Mouse (Mus musculus): ENCODE data around the gene Actr1b. TPM values are rescaled to one million over a fixed set of nuclear protein-coding genes. Genes with fewer than 3 reads are reported as not detected.
A peak's percentile ranks its signal among the peaks of the same experiment; 100 is the strongest.

Actr1b gene
- 135 and 147 TPM in 2 replicates for polyA plus RNA-seq (2016; fragmentation: Nextera tagmentation; extraction: Ambion mirVana)

GRCm38 (mm10) chr1:36714311-36714710 is at the start of gene Actr1b:
TSS of gene Actr1b (minus strand) at chr1:36714422.
- Histone ChIP-seq H3K4me1 (replicated peaks) (peaks cover 3% of the 10 kb centered on the region; the same call in 1 of the 2 replicates), H3K4me3 (no peak within 1 kb of the TSS), H3K27ac (no peak within 1 kb of the TSS), H3K9me3 (0 out of 2 replicates have a peak, but pooled peaks cover 3% of the 10 kb centered on the region), H3K36me3 (no peaks in the 10 kb centered on the region), H3K27me3 (ENCODE audit: insufficient read depth, poor library complexity, severe bottlenecking) (no peaks in the 10 kb centered on the region)
- DNase-seq (ENCODE audit: low spot score) = no peak
- 78% methylated on average over 5 of the region's 5 CpGs for WGBS

GRCm38 (mm10) chr1:36761568-36761967 is 47.3 kb upstream of the Actr1b start, which contains the start of gene Zap70:
TSS of gene Zap70 (plus strand) at chr1:36761798.
- H3K9me3 ChIP-seq = no peaks in the 10 kb centered on the region
- no peak for DNase-seq (ENCODE audit: low spot score)
- H3K4me3 ChIP-seq = no peak within 1 kb of the TSS
- H3K36me3 ChIP-seq = no peaks in the 10 kb centered on the region
- 82% methylated on average over 11 of the region's 11 CpGs for WGBS
- H3K27ac ChIP-seq = no peak within 1 kb of the TSS
- no peaks in the 10 kb centered on the region for H3K27me3 ChIP-seq (ENCODE audit: insufficient read depth, poor library complexity, severe bottlenecking)
- H3K4me1 ChIP-seq (replicated peaks) = 0 out of 2 replicates have a peak, but pooled peaks cover 2% of the 10 kb centered on the region

- WGBS = 86% methylated on average over 8 of the region's 8 CpGs
- Histone ChIP-seq H3K36me3 (no peaks in the 10 kb centered on the region), H3K9me3 (no peaks in the 10 kb centered on the region), H3K4me3 (no peak overlapping the region), H3K4me1 (replicated peaks) (no peaks in the 10 kb centered on the region), H3K27ac (no peak overlapping the region), H3K27me3 (ENCODE audit: insufficient read depth, poor library complexity, severe bottlenecking) (no peaks in the 10 kb centered on the region)
- DNase-seq (ENCODE audit: low spot score) = no peak
Observed at GRCm38 (mm10) chr1:36761061-36761460, 46.8 kb upstream of the Actr1b start.

- 84% methylated on average over 9 of the region's 9 CpGs for WGBS
- H3K27me3 ChIP-seq (ENCODE audit: insufficient read depth, poor library complexity, severe bottlenecking) = no peaks in the 10 kb centered on the region
- H3K27ac ChIP-seq = no peak overlapping the region
Observed at GRCm38 (mm10) chr1:36760401-36760800, 46.2 kb upstream of the Actr1b start.

GRCm38 (mm10) chr1:36759076-36759475 is 44.9 kb upstream of the Actr1b start:
- no peaks in the 10 kb centered on the region for H3K27me3 ChIP-seq (ENCODE audit: insufficient read depth, poor library complexity, severe bottlenecking)
- H3K27ac ChIP-seq = no peak overlapping the region
- H3K4me1 ChIP-seq (replicated peaks) = no peaks in the 10 kb centered on the region
- no peak overlapping the region for H3K4me3 ChIP-seq
- H3K36me3 ChIP-seq = no peaks in the 10 kb centered on the region
- no peak for DNase-seq (ENCODE audit: low spot score)
- 90% methylated on average over 18 of the region's 18 CpGs for WGBS
- no peaks in the 10 kb centered on the region for H3K9me3 ChIP-seq

More at GRCm38 (mm10) chr1:36760401-36760800, 46.2 kb upstream of the Actr1b start:
- no peaks in the 10 kb centered on the region for H3K4me1 ChIP-seq (replicated peaks)
- no peaks in the 10 kb centered on the region for H3K9me3 ChIP-seq
- no peak for DNase-seq (ENCODE audit: low spot score)
- H3K4me3 ChIP-seq = no peak overlapping the region
- no peaks in the 10 kb centered on the region for H3K36me3 ChIP-seq

GRCm38 (mm10) chr1:36758553-36758952 is 44.3 kb upstream of the Actr1b start:
- no peaks in the 10 kb centered on the region for H3K9me3 ChIP-seq
- H3K36me3 ChIP-seq = no peaks in the 10 kb centered on the region
- H3K4me1 ChIP-seq (replicated peaks) = no peaks in the 10 kb centered on the region
- 90% methylated on average over 9 of the region's 9 CpGs for WGBS
- H3K4me3 ChIP-seq = no peak overlapping the region
- no peaks in the 10 kb centered on the region for H3K27me3 ChIP-seq (ENCODE audit: insufficient read depth, poor library complexity, severe bottlenecking)
- DNase-seq (ENCODE audit: low spot score) = no peak
- H3K27ac ChIP-seq = no peak overlapping the region

- Histone ChIP-seq H3K27me3 (ENCODE audit: insufficient read depth, poor library complexity, severe bottlenecking) (no peaks in the 10 kb centered on the region), H3K36me3 (no peaks in the 10 kb centered on the region), H3K4me1 (replicated peaks) (no peaks in the 10 kb centered on the region), H3K27ac (no peak overlapping the region), H3K4me3 (no peak overlapping the region), H3K9me3 (no peaks in the 10 kb centered on the region)
- no peak for DNase-seq (ENCODE audit: low spot score)
- 84% methylated on average over 6 of the region's 6 CpGs for WGBS
Observed at GRCm38 (mm10) chr1:36753932-36754675, 39.9 kb upstream of the Actr1b start.

- H3K36me3 ChIP-seq = no peaks in the 10 kb centered on the region
- WGBS = 41% methylated on average over 15 of the region's 15 CpGs
- no peak overlapping the region for H3K27ac ChIP-seq
- H3K4me3 ChIP-seq = no peak overlapping the region
- peak; percentile 57 for DNase-seq (ENCODE audit: low spot score)
- H3K9me3 ChIP-seq = no peaks in the 10 kb centered on the region
- H3K4me1 ChIP-seq (replicated peaks) = peaks cover 33% of the 10 kb centered on the region
- H3K27me3 ChIP-seq (ENCODE audit: insufficient read depth, poor library complexity, severe bottlenecking) = peaks cover 9% of the 10 kb centered on the region; the same call in 1 of the 2 replicates
Observed at GRCm38 (mm10) chr1:36746452-36746851, 32.2 kb upstream of the Actr1b start.

GRCm38 (mm10) chr1:36745661-36746060 is 31.4 kb upstream of the Actr1b start:
- Histone ChIP-seq H3K4me1 (replicated peaks) (peaks cover 33% of the 10 kb centered on the region), H3K27me3 (ENCODE audit: insufficient read depth, poor library complexity, severe bottlenecking) (peaks cover 14% of the 10 kb centered on the region; the same call in 1 of the 2 replicates), H3K4me3 (no peak overlapping the region), H3K9me3 (no peaks in the 10 kb centered on the region), H3K36me3 (no peaks in the 10 kb centered on the region), H3K27ac (no peak overlapping the region)
- DNase-seq (ENCODE audit: low spot score) = no peak
- WGBS = 26% methylated on average over 4 of the region's 4 CpGs

- H3K27me3 ChIP-seq (ENCODE audit: insufficient read depth, poor library complexity, severe bottlenecking) = peaks cover 14% of the 10 kb centered on the region; the same call in 1 of the 2 replicates
- no peak overlapping the region for H3K27ac ChIP-seq
- 26% methylated on average over 17 of the region's 17 CpGs for WGBS
- H3K4me3 ChIP-seq = peak overlapping the region; percentile 36
- no peaks in the 10 kb centered on the region for H3K9me3 ChIP-seq
- no peaks in the 10 kb centered on the region for H3K36me3 ChIP-seq
- H3K4me1 ChIP-seq (replicated peaks) = peaks cover 33% of the 10 kb centered on the region
- peak; percentile 72 for DNase-seq (ENCODE audit: low spot score)
Observed at GRCm38 (mm10) chr1:36744268-36744944, 30.2 kb upstream of the Actr1b start.

GRCm38 (mm10) chr1:36743046-36743445 is 28.8 kb upstream of the Actr1b start:
- Histone ChIP-seq H3K4me1 (replicated peaks) (peaks cover 33% of the 10 kb centered on the region), H3K36me3 (no peaks in the 10 kb centered on the region), H3K4me3 (no peak overlapping the region), H3K27ac (no peak overlapping the region), H3K27me3 (ENCODE audit: insufficient read depth, poor library complexity, severe bottlenecking) (peaks cover 14% of the 10 kb centered on the region; the same call in 1 of the 2 replicates), H3K9me3 (no peaks in the 10 kb centered on the region)
- 84% methylated on average over 9 of the region's 9 CpGs for WGBS
- no peak for DNase-seq (ENCODE audit: low spot score)

GRCm38 (mm10) chr1:36739231-36739630 is 25.0 kb upstream of the Actr1b start:
- H3K9me3 ChIP-seq = no peaks in the 10 kb centered on the region
- WGBS = 76% methylated on average over 5 of the region's 5 CpGs

GRCm38 (mm10) chr1:36737300-36737699 is 23.1 kb upstream of the Actr1b start:
- WGBS = 11% methylated on average over 4 of the region's 4 CpGs
- peak; percentile 78 for DNase-seq (ENCODE audit: low spot score)

More at GRCm38 (mm10) chr1:36739231-36739630, 25.0 kb upstream of the Actr1b start:
- Histone ChIP-seq H3K4me3 (no peak overlapping the region), H3K36me3 (no peaks in the 10 kb centered on the region), H3K4me1 (replicated peaks) (peaks cover 3% of the 10 kb centered on the region), H3K27me3 (ENCODE audit: insufficient read depth, poor library complexity, severe bottlenecking) (peaks cover 11% of the 10 kb centered on the region; the same call in 1 of the 2 replicates), H3K27ac (no peak overlapping the region)
- DNase-seq (ENCODE audit: low spot score) = no peak

More at GRCm38 (mm10) chr1:36737300-36737699, 23.1 kb upstream of the Actr1b start:
- no peak overlapping the region for H3K27ac ChIP-seq
- H3K9me3 ChIP-seq = no peaks in the 10 kb centered on the region
- no peak overlapping the region for H3K4me3 ChIP-seq
- H3K36me3 ChIP-seq = no peaks in the 10 kb centered on the region
- H3K27me3 ChIP-seq (ENCODE audit: insufficient read depth, poor library complexity, severe bottlenecking) = peaks cover 6% of the 10 kb centered on the region; the same call in 1 of the 2 replicates
- H3K4me1 ChIP-seq (replicated peaks) = no peaks in the 10 kb centered on the region
